Mouse (Mus musculus) heart, postnatal 10 days (tissue): ENCODE measurements at regions not wholly inside any gene's neighbourhood (a gene's known extent, or its start where the extent isn't known, plus 50 kb on each side); places are given as distances from the start of the nearest gene placed in this dataset.
"Not testable (repeated sequence)": the region's sequence is repeated elsewhere in the genome, so short reads cannot be mapped to it uniquely, and the experiment has no call there.

Experiments
- DNase-seq, 2 experiments: peaks; one replicate each; pipeline ENCODE4 v3.0.0; 2021
- intact Hi-C: fragments of 180-260 bp; cut with DNase I; formaldehyde crosslinking; loops from one replicate; pipeline ENCODE4 v1.15.1; 2025

- intact Hi-C loops, result no loop called here
- DNase-seq, result peak in 1 of 2 experiments; percentile 14
Observed at GRCm38 (mm10) chr15:96830578-96830977, 131.0 kb upstream of the Slc38a2 start.

GRCm38 (mm10) chr15:96829941-96830340, 130.4 kb upstream of the Slc38a2 start:
- DNase-seq, result peak; percentile 74 to 80
- intact Hi-C loops, result no loop called here

GRCm38 (mm10) chr15:96828681-96829080, 129.2 kb upstream of the Slc38a2 start:
- intact Hi-C loops, result no loop called here
- no peak for DNase-seq

GRCm38 (mm10) chr15:96827931-96828330, 128.4 kb upstream of the Slc38a2 start:
- no peak for DNase-seq
- intact Hi-C loops, result no loop called here

GRCm38 (mm10) chr15:96818435-96818834, 118.9 kb upstream of the Slc38a2 start:
- intact Hi-C loops, result no loop called here
- no peak for DNase-seq

DNA sequence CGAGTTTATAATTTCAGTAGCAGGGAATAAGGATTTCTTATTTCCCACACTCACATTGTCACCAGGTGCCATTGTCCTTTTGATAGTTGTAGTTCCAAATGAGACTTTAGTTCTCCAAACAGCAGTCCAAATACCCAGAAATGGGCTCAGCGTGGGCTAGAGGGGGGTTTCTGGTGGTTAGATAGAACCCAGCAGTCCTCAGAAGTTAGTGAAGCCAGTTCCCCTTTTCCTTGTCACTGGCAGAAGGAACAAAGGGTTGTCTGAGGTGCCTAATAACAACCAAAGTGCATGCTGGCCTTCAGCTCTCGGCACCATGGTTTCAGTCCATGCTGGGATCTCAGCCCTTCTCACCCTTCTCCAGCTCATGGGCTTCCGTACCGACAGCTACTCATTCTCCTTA, 118.1 kb upstream of the Slc38a2 start:
- intact Hi-C loops, result no loop called here
- DNase-seq, result no peak

DNA sequence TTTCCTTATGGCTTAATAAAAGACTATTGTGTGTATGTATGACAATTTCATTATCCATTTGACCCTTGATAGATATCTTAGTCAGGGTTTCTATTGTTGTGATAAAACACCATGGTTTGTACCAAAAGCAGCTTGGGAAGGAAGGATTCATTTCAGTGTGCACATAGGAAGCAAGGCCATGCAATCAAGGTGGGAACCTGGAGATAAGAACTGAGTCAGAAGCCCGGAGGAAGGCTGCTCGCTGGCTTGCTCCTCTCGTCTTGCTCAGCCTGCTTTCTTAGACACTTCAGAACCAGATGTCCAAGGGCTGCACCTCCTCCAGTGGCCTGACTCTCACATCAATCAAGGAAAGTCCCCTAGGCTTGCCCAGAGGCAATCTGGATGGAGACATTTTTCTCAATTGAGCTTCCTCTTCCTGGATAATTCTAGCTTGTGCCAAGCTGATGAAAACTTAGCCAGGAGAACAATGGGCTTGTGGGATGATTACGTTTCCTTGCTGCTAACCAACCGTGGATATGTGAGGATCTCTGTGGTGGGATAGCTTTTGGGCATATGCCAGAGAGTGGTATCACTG, 117.6 kb upstream of the Slc38a2 start:
- intact Hi-C loops, result no loop called here
- DNase-seq, result no peak

DNA sequence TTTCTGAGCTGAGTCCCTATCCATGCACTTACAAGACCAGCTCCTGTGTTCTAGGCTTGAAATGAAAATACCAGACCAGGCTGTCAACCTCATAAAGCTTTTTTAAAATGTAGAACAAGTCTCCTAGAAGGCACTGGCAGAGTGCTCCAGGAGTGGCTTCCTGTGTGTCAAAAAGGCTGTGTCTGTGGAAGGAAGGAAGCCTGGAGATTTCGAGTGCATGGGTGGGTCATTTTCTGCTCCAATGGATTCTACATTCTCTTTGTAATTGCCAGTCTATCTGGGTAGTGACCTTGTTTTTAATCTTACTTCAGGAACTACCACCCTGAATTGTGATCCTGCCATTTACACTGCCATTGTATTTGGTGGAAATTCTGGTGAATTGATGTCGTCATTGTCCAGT, 113.9 kb upstream of the Slc38a2 start:
- DNase-seq, result no peak
- intact Hi-C loops, result no loop called here

DNA sequence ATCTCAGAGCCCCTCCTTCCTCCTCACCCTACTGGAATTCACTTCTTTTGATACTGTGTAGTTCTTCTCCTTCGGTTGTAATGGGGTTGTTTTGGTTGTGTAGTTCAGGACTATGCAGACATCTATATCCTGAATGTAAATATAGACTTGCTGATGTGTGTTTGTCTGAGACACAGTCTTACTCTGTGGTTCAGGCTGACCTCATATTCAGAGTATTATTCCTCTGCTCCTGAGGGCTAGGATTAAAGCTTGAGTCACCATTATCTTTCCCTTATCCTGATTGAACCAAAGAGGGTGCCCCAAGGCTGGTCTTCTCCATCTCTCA, 103.2 kb upstream of the Slc38a2 start:
- DNase-seq, result no peak
- intact Hi-C loops, result no loop called here

GRCm38 (mm10) chr15:96802034-96802728, 102.7 kb upstream of the Slc38a2 start:
- intact Hi-C loops, result no loop called here
- no peak for DNase-seq

DNA sequence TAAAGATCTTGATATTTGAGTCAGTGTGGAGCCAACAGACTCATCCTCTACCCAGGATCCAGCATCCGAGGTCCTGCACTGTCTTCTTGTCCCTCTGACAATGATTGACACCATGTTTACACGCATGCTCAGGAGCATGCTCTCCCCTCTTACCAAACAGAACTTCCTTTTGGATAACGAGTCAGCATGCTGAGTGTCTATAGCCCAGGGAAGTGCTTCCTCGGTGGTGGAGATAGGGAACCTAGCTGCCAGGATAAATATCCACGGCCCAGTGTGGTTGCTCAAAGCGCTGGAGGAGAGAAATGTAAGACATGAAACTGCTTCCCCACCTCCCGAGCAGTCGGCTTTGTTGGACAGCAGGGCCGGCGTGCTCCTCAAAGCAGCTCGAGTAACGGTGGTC, 99.7 kb upstream of the Slc38a2 start:
- peak; percentile 34 to 46 for DNase-seq
- intact Hi-C loops, result no loop called here

DNA sequence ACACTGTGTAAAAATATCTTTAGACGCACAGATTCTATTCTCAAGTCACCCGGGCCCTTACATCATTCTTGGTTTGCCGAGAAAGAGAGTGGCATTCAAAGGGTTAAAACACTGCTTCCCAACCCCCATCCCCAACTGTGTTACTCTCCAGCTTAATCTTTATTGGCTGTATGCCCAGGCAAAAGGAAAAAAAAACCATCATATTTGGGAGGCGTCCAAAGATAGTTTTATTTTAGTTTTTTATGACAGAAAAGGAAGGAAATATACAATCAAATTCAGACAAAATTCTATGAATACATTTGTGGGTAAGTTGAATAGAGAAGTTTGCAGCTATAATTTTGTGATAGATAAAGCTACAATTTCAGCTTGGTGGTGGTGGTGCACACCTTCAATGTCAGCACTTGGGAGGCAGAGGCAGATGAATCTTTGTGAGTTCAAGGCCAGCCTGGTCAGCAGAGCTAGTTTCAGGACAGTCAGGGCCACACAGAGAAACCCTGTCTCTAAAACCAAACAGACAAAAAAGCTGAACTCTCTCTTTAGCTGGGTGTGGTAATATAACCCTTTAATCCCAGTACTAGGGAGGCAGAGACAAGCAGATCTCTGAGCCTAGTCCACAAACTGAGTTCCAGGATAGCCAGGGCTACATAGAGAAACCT, 98.2 kb upstream of the Slc38a2 start:
- DNase-seq, result peak; percentile 75 to 83
- intact Hi-C loops, result loop anchor here (1.0 kb wide), 1 partner anchor 46 kb away; no protein-coding TSS in a partner anchor

- intact Hi-C loops, result no loop called here
- DNase-seq, result peak in 1 of 2 experiments; percentile 37
Observed at GRCm38 (mm10) chr15:96794177-96794719, 94.7 kb upstream of the Slc38a2 start.

DNA sequence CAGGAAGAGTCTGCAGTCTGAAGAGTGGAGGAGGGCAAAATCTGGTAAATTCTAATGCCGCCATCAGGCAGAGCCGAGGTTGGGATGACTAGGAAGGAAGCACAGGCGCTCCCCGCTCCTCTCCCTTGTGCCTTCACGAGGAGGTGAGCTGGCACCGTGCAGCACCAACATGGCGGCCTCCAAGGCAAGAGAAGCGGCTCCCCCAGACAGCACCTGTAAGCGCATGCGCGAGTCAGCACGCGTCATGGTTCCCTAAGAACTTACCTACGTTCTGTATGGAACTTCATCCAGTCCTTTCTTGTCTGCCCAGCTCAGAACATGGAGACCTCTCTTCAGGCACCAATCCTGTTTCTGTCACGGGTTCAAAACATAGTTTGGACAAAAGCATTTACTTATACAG, 93.7 kb upstream of the Slc38a2 start:
- peak in 1 of 2 experiments; percentile 2 for DNase-seq
- intact Hi-C loops, result no loop called here

GRCm38 (mm10) chr15:96791306-96791705, 91.8 kb upstream of the Slc38a2 start:
- DNase-seq, result peak; percentile 56 to 60
- intact Hi-C loops, result loop anchor here (2.0 kb wide), 1 partner anchor 17 kb away; no protein-coding TSS in a partner anchor

- peak in 1 of 2 experiments; percentile 0 for DNase-seq
- intact Hi-C loops, result not testable (repeated sequence)
Observed at GRCm38 (mm10) chr15:96787921-96788320, 88.4 kb upstream of the Slc38a2 start.

DNA sequence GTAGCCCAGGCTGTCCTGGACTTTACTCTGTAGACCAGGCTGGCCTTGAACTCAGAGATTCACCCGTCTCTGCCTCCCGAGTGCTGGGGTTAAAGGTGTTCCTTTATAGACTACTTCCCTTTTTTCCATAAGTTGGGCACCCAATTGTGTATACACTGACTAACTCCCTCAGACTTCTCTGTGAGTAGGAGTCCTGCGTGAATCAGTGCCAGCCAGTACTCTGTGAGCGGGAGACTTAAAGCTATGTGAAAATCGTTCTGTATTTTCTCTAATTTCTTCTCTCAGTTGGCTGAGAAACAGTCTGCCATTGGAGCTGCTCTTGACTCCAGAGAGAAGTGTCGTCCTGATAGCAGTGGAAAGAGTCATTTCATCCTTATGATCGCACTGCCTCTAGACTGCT, 85.0 kb upstream of the Slc38a2 start:
- no peak for DNase-seq
- intact Hi-C loops, result no loop called here

DNA sequence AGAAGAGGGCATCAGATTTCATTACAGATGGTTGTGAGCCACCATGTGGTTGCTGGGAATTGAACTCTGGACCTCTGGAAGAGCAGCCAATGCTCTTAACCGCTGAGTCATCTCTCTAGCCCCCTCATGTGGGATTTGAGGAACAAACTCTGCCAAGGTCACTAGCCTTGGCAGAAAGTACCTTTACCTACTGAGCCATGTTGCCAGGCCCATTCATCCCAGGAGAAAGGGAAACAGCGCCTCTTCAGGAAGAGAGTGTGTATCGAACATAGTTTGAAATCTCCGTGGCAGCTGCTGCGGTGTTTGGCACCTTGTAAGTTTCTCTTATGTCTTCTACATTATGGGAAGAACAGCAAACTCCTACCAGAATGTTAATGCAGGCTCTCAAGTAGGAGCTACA, 82.0 kb upstream of the Slc38a2 start:
- intact Hi-C loops, result no loop called here
- DNase-seq, result no peak

- no peak for DNase-seq
- intact Hi-C loops, result no loop called here
Observed at GRCm38 (mm10) chr15:96780606-96781005, 81.1 kb upstream of the Slc38a2 start.

DNA sequence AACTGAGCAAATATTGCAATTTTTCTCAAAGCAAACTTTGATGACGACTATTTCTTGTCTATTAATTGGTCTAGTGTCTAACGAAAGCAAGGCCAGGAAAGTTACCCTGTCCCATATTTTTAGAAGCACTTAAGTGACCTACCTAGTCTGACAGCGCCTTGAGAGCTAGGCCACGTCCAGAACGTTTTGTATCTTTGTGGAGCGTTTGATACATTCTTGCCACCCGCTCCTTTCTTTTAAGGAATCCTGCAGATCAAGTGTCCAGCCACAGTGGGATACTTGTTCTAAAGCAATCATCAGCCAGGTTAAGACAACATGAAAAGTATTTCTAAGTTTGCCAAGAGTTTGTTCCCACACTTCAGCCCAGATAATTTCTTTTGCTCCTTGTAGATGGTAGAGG, 79.8 kb upstream of the Slc38a2 start:
- DNase-seq, result no peak
- intact Hi-C loops, result no loop called here

DNA sequence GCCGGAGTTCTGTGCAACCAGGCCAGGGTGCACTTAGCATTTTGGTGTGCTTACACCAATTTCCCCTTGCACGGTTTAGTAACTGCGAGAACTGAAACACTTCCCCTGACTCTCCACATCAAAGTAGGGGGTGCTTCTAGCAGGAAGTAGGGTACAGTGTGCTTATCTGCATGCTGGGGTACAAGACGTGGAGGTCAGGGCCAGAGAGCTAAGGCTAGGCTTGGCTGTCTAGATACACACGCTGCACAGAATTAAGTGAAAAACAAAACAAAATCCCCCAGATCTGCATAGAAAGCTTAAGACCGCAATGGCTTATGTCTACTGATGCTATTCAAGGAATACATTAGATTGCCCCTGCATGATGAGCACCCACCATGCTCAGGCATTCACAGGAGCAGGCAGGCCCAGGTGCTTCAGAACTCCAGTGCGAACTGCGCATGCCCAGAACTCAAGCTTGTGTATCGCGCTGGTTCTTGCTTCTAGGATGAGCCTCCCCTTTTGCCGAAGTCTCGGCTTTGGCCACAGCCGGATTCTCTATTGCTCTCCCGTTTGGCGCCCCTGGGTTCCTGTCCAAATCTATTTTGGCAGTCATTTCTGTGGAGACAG, 78.9 kb upstream of the Slc38a2 start:
- peak; percentile 74 to 75 for DNase-seq
- intact Hi-C loops, result no loop called here
